Mouse (Mus musculus): ENCODE results near the gene Sestd1. TPM values are rescaled to one million over a fixed set of nuclear protein-coding genes. Genes with fewer than 3 reads are reported as not detected.

Gene Sestd1
- 20.0 and 23.0 TPM in 2 replicates for polyA plus RNA-seq (2016; fragmentation: Nextera tagmentation; extraction: Ambion mirVana)

- peak within 1 kb of the TSS; percentile 98 for H3K27ac ChIP-seq
- H3K9me3 ChIP-seq (replicated peaks), result no peaks in the 10 kb centered on the region
- no peaks in the 10 kb centered on the region for H3K27me3 ChIP-seq (ENCODE audit: low read depth, poor library complexity, severe bottlenecking)
- H3K36me3 ChIP-seq, result peaks cover 6% of the 10 kb centered on the region; the same call in 1 of the 2 replicates
- WGBS, result 13% methylated on average over 65 of the region's 73 CpGs
- peak within 1 kb of the TSS; percentile 94 for H3K4me3 ChIP-seq
- DNase-seq (ENCODE audit: low spot score), result peak; percentile 84
- peaks cover 20% of the 10 kb centered on the region for H3K4me1 ChIP-seq
Measured at GRCm38 (mm10) chr2:77280512-77281409, at the start of gene Sestd1. Gene Sestd1 (minus strand): TSS chr2:77280592.

- Histone ChIP-seq H3K27ac (no peak overlapping the region), H3K4me1 (peaks cover 14% of the 10 kb centered on the region), H3K36me3 (no peaks in the 10 kb centered on the region), H3K4me3 (no peak overlapping the region), H3K9me3 (replicated peaks) (no peaks in the 10 kb centered on the region), H3K27me3 (ENCODE audit: low read depth, poor library complexity, severe bottlenecking) (no peaks in the 10 kb centered on the region)
- 85% methylated on average over 3 of the region's 3 CpGs for whole genome bisulfite sequencing
- DNase-seq (ENCODE audit: low spot score), result no peak
Measured at GRCm38 (mm10) chr2:77327246-77327645, 46.9 kb upstream of the Sestd1 start.

- H3K9me3 ChIP-seq (replicated peaks), result no peaks in the 10 kb centered on the region
- WGBS, result 44% methylated on average over 6 of the region's 6 CpGs
- no peak for DNase-seq (ENCODE audit: low spot score)
Measured at GRCm38 (mm10) chr2:77323739-77324138, 43.3 kb upstream of the Sestd1 start.

GRCm38 (mm10) chr2:77323156-77323555 is 42.8 kb upstream of the Sestd1 start:
- Histone ChIP-seq H3K4me1 (peaks cover 14% of the 10 kb centered on the region), H3K27ac (peak overlapping the region; percentile 25; the same call in 1 of the 2 replicates), H3K4me3 (no peak overlapping the region), H3K9me3 (replicated peaks) (no peaks in the 10 kb centered on the region), H3K27me3 (ENCODE audit: low read depth, poor library complexity, severe bottlenecking) (no peaks in the 10 kb centered on the region), H3K36me3 (no peaks in the 10 kb centered on the region)
- 85% methylated on average over 9 of the region's 9 CpGs for WGBS
- no peak for DNase-seq (ENCODE audit: low spot score)

More at GRCm38 (mm10) chr2:77323739-77324138, 43.3 kb upstream of the Sestd1 start:
- no peak overlapping the region for H3K4me3 ChIP-seq
- no peaks in the 10 kb centered on the region for H3K36me3 ChIP-seq
- peaks cover 14% of the 10 kb centered on the region for H3K4me1 ChIP-seq
- H3K27me3 ChIP-seq (ENCODE audit: low read depth, poor library complexity, severe bottlenecking), result no peaks in the 10 kb centered on the region
- H3K27ac ChIP-seq, result peak overlapping the region; percentile 25; the same call in 1 of the 2 replicates

GRCm38 (mm10) chr2:77319196-77319595 is 38.8 kb upstream of the Sestd1 start:
- no peak for DNase-seq (ENCODE audit: low spot score)
- Histone ChIP-seq H3K4me3 (no peak overlapping the region), H3K4me1 (peaks cover 12% of the 10 kb centered on the region), H3K27me3 (ENCODE audit: low read depth, poor library complexity, severe bottlenecking) (no peaks in the 10 kb centered on the region), H3K27ac (no peak overlapping the region), H3K9me3 (replicated peaks) (no peaks in the 10 kb centered on the region), H3K36me3 (no peaks in the 10 kb centered on the region)
- WGBS, result 94% methylated on average over 5 of the region's 5 CpGs

GRCm38 (mm10) chr2:77316961-77317360 is 36.6 kb upstream of the Sestd1 start:
- 43% methylated on average over 7 of the region's 7 CpGs for WGBS
- no peak for DNase-seq (ENCODE audit: low spot score)

GRCm38 (mm10) chr2:77313846-77314245 is 33.5 kb upstream of the Sestd1 start:
- Histone ChIP-seq H3K9me3 (replicated peaks) (no peaks in the 10 kb centered on the region), H3K27ac (no peak overlapping the region), H3K27me3 (ENCODE audit: low read depth, poor library complexity, severe bottlenecking) (no peaks in the 10 kb centered on the region), H3K36me3 (no peaks in the 10 kb centered on the region), H3K4me1 (no peaks in the 10 kb centered on the region), H3K4me3 (no peak overlapping the region)
- WGBS, result 92% methylated on average over 10 of the region's 10 CpGs
- no peak for DNase-seq (ENCODE audit: low spot score)

More at GRCm38 (mm10) chr2:77316961-77317360, 36.6 kb upstream of the Sestd1 start:
- Histone ChIP-seq H3K4me3 (no peak overlapping the region), H3K27ac (no peak overlapping the region), H3K36me3 (no peaks in the 10 kb centered on the region), H3K4me1 (no peaks in the 10 kb centered on the region), H3K9me3 (replicated peaks) (no peaks in the 10 kb centered on the region), H3K27me3 (ENCODE audit: low read depth, poor library complexity, severe bottlenecking) (no peaks in the 10 kb centered on the region)

- Histone ChIP-seq H3K27me3 (ENCODE audit: low read depth, poor library complexity, severe bottlenecking) (no peaks in the 10 kb centered on the region), H3K4me3 (no peak overlapping the region), H3K9me3 (replicated peaks) (no peaks in the 10 kb centered on the region), H3K4me1 (no peaks in the 10 kb centered on the region), H3K27ac (no peak overlapping the region), H3K36me3 (no peaks in the 10 kb centered on the region)
- DNase-seq (ENCODE audit: low spot score), result no peak
- WGBS, result 85% methylated on average over 9 of the region's 9 CpGs
Measured at GRCm38 (mm10) chr2:77312616-77313015, 32.2 kb upstream of the Sestd1 start.

- H3K27ac ChIP-seq, result no peak overlapping the region
- no peaks in the 10 kb centered on the region for H3K9me3 ChIP-seq (replicated peaks)
- H3K27me3 ChIP-seq (ENCODE audit: low read depth, poor library complexity, severe bottlenecking), result no peaks in the 10 kb centered on the region
- no peaks in the 10 kb centered on the region; the same call in 1 of the 2 replicates for H3K4me1 ChIP-seq
- H3K36me3 ChIP-seq, result no peaks in the 10 kb centered on the region
- H3K4me3 ChIP-seq, result no peak overlapping the region
- peak; percentile 69 for DNase-seq (ENCODE audit: low spot score)
- 59% methylated on average over 7 of the region's 7 CpGs for WGBS
Measured at GRCm38 (mm10) chr2:77309313-77309712, 28.9 kb upstream of the Sestd1 start.

GRCm38 (mm10) chr2:77304494-77304893 is 24.1 kb upstream of the Sestd1 start:
- WGBS, result 74% methylated on average over 3 of the region's 3 CpGs

GRCm38 (mm10) chr2:77303716-77304115 is 23.3 kb upstream of the Sestd1 start:
- DNase-seq (ENCODE audit: low spot score), result no peak
- Histone ChIP-seq H3K9me3 (replicated peaks) (no peaks in the 10 kb centered on the region), H3K36me3 (no peaks in the 10 kb centered on the region), H3K27me3 (ENCODE audit: low read depth, poor library complexity, severe bottlenecking) (no peaks in the 10 kb centered on the region), H3K4me1 (no peaks in the 10 kb centered on the region; the same call in 1 of the 2 replicates), H3K27ac (no peak overlapping the region), H3K4me3 (no peak overlapping the region)
- 70% methylated on average over 3 of the region's 3 CpGs for WGBS

More at GRCm38 (mm10) chr2:77304494-77304893, 24.1 kb upstream of the Sestd1 start:
- H3K4me3 ChIP-seq, result no peak overlapping the region
- H3K27me3 ChIP-seq (ENCODE audit: low read depth, poor library complexity, severe bottlenecking), result no peaks in the 10 kb centered on the region
- no peak for DNase-seq (ENCODE audit: low spot score)
- H3K9me3 ChIP-seq (replicated peaks), result no peaks in the 10 kb centered on the region
- no peaks in the 10 kb centered on the region; the same call in 1 of the 2 replicates for H3K4me1 ChIP-seq
- no peaks in the 10 kb centered on the region for H3K36me3 ChIP-seq
- H3K27ac ChIP-seq, result no peak overlapping the region

- Histone ChIP-seq H3K4me1 (no peaks in the 10 kb centered on the region; the same call in 1 of the 2 replicates), H3K27ac (no peak overlapping the region), H3K36me3 (no peaks in the 10 kb centered on the region), H3K27me3 (ENCODE audit: low read depth, poor library complexity, severe bottlenecking) (no peaks in the 10 kb centered on the region), H3K4me3 (no peak overlapping the region), H3K9me3 (replicated peaks) (no peaks in the 10 kb centered on the region)
- no peak for DNase-seq (ENCODE audit: low spot score)
- 56% methylated on average over 6 of the region's 6 CpGs for WGBS
Measured at GRCm38 (mm10) chr2:77302655-77303348, 22.4 kb upstream of the Sestd1 start.
